32 mouse cellular contexts compared by ENCODE assay signal in the genomic region with DNA sequence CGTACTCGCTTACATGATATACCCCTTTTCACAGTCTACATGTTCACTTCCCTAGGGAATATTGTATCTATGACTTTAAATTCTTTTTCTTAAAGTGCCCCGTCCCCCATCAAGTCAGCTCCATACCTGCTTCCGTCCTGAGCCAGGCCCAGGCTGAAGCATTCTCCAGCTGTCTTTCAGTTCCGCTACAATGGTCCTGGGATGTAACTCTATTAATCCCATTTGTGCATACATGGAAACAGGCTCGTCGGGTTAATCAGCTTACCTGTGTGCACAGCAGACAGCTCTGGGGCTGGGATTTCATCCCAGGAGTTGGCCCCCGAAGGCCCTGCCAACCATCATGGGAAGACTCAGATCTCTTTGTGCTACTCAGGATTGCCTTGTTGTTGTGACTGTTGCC. TPM values are rescaled to one million over a fixed set of nuclear protein-coding genes. Genes with fewer than 3 reads are reported as not detected.
A peak's percentile ranks its signal among the peaks of the same experiment; 100 is the strongest.
DNase-seq lines count a peak whose midpoint lies in the region; ATAC-seq and TF ChIP-seq lines count a peak whose summit lies in the region.
"Had no signal": no experiment of that assay in that cellular context is flagged by ENCODE, and none has a peak within 500 bp of the region (broad histone marks: within the 10 kb centered on the region; RNA-seq: fewer than 3 reads in every experiment).

No protein-coding gene starts in this region.

- WGBS in heart, embryonic 13.5 days: 88% methylated on average over 8 of the region's 8 CpGs
- 85% methylated on average over 8 of the region's 8 CpGs for WGBS in lung, postnatal 0 days
- 85% methylated on average over 8 of the region's 8 CpGs for WGBS in lung, adult 2 months

- ATAC-seq in heart, embryonic 13.5 days (ENCODE audit: extremely low read depth, insufficient number of reproducible peaks, low FRiP score, low TSS enrichment): no peak
- ATAC-seq in lung, postnatal 0 days: no peak
- ATAC-seq: CD4-positive, CD25-positive, alpha-beta regulatory T cell, adult 4 months; forebrain, embryonic 15.5 days; hindbrain, embryonic 16.5 days; intestine, embryonic 15.5 days had no signal

- peaks cover 6% of the 10 kb centered on the region; the same call in 1 of the 2 replicates for H3K36me3 ChIP-seq in heart, embryonic 13.5 days
- no peaks in the 10 kb centered on the region for H3K36me3 ChIP-seq in lung, postnatal 0 days (ENCODE audit: insufficient read depth, low read length)
- H3K36me3 ChIP-seq: embryonic facial prominence, embryonic 12.5 days; forebrain, embryonic 12.5 days; forebrain, embryonic 15.5 days; hindbrain, embryonic 10.5 days; hindbrain, embryonic 13.5 days; intestine, embryonic 15.5 days had no signal

- DNase-seq in gastrocnemius, adult 2 months: no peak
- no peak for DNase-seq in gastrocnemius, postnatal 25 days
- no peak for DNase-seq in heart, postnatal 4 days
- DNase-seq in lung, postnatal 0 days (ENCODE audit: low spot score): no peak
- DNase-seq in lung, adult 2 months: no peak
- DNase-seq in B cell, adult 2 months: no peak
- DNase-seq: adrenal gland, adult 2 months; adrenal gland, postnatal 14 days; cerebellum, adult 18-20 months; cerebellum, adult 9-10 months; cerebellum, postnatal 14 days; gastrocnemius, postnatal 10 days; heart, postnatal 14 days; kidney, adult 11 months; kidney, adult 8-10 months had no signal

- no peak for TF ChIP-seq EP300 in lung, postnatal 0 days (IDR thresholded peaks at IDR 0.05)

- TF ChIP-seq CTCF in gastrocnemius, adult 2 months (IDR thresholded peaks at IDR 0.05): no peak
- TF ChIP-seq CTCF in lung, postnatal 0 days (IDR thresholded peaks at IDR 0.05): no peak
- no peak for TF ChIP-seq CTCF in lung, adult 2 months (IDR thresholded peaks at IDR 0.05; ENCODE audit: insufficient read depth, low read length)

- H3K4me3 ChIP-seq in gastrocnemius, adult 2 months: peak overlapping the region; percentile 66
- H3K4me3 ChIP-seq in heart, embryonic 13.5 days: no peak overlapping the region
- H3K4me3 ChIP-seq in lung, postnatal 0 days (ENCODE audit: low read depth, low read length): no peak overlapping the region
- no peak overlapping the region for H3K4me3 ChIP-seq in lung, adult 2 months (replicated peaks; ENCODE audit: extremely low read depth, low read depth, low read length)
- H3K4me3 ChIP-seq in brown adipose tissue, adult 24 weeks (ENCODE audit: insufficient read depth, low read depth, low read length): peak overlapping the region; percentile 66
- H3K4me3 ChIP-seq: embryonic facial prominence, embryonic 12.5 days; erythroblast, embryonic 14.5 days; forebrain, embryonic 12.5 days; forebrain, embryonic 15.5 days; hindbrain, embryonic 10.5 days; hindbrain, embryonic 13.5 days; intestine, embryonic 15.5 days had no signal

- H3K9ac ChIP-seq in heart, embryonic 13.5 days: no peak overlapping the region
- H3K9ac ChIP-seq in lung, postnatal 0 days (replicated peaks; ENCODE audit: low read depth): no peak overlapping the region
- H3K9ac ChIP-seq: embryonic facial prominence, embryonic 12.5 days; forebrain, embryonic 12.5 days; forebrain, embryonic 15.5 days; hindbrain, embryonic 13.5 days; intestine, embryonic 15.5 days had no signal

- H3K27me3 ChIP-seq in heart, embryonic 13.5 days (replicated peaks): no peaks in the 10 kb centered on the region
- H3K27me3 ChIP-seq in lung, postnatal 0 days (replicated peaks; ENCODE audit: insufficient read depth, low read length): no peaks in the 10 kb centered on the region
- H3K27me3 ChIP-seq: embryonic facial prominence, embryonic 12.5 days; forebrain, embryonic 12.5 days; forebrain, embryonic 15.5 days; hindbrain, embryonic 13.5 days; intestine, embryonic 15.5 days had no signal

- peaks cover 66% of the 10 kb centered on the region for H3K4me1 ChIP-seq in heart, embryonic 13.5 days
- H3K4me1 ChIP-seq in lung, postnatal 0 days (ENCODE audit: insufficient read depth, low read depth, low read length): peaks cover 8% of the 10 kb centered on the region
- H3K4me1 ChIP-seq in lung, adult 2 months (ENCODE audit: control insufficient read depth, insufficient read depth, low read length): peaks cover 13% of the 10 kb centered on the region; the same call in 1 of the 2 replicates
- peaks cover 37% of the 10 kb centered on the region for H3K4me1 ChIP-seq in brown adipose tissue, adult 24 weeks (ENCODE audit: control insufficient read depth, insufficient read depth, insufficient read length, low read length)
- H3K4me1 ChIP-seq: forebrain, embryonic 12.5 days; forebrain, embryonic 15.5 days had no signal

- 0 out of 2 replicates have a peak overlapping the region, but pooled peaks have one; percentile 65 for H3K4me2 ChIP-seq in heart, embryonic 13.5 days
- peak overlapping the region; percentile 46 for H3K4me2 ChIP-seq in lung, postnatal 0 days (replicated peaks; ENCODE audit: low read depth, low read length)
- H3K4me2 ChIP-seq: embryonic facial prominence, embryonic 12.5 days; forebrain, embryonic 12.5 days; forebrain, embryonic 15.5 days; hindbrain, embryonic 13.5 days; intestine, embryonic 15.5 days had no signal

- peak overlapping the region; percentile 88 for H3K27ac ChIP-seq in gastrocnemius, adult 2 months
- H3K27ac ChIP-seq in heart, embryonic 13.5 days (replicated peaks): no peak overlapping the region
- no peak overlapping the region for H3K27ac ChIP-seq in lung, postnatal 0 days (ENCODE audit: low read length)
- H3K27ac ChIP-seq in brown adipose tissue, adult 24 weeks (replicated peaks; ENCODE audit: low read depth, low read length): peak overlapping the region; percentile 93
- H3K27ac ChIP-seq: embryonic facial prominence, embryonic 12.5 days; forebrain, embryonic 12.5 days; forebrain, embryonic 15.5 days; hindbrain, embryonic 10.5 days; hindbrain, embryonic 13.5 days; intestine, embryonic 15.5 days had no signal

- no peaks in the 10 kb centered on the region for H3K9me3 ChIP-seq in heart, embryonic 13.5 days
- no peaks in the 10 kb centered on the region for H3K9me3 ChIP-seq in lung, postnatal 0 days (ENCODE audit: low read length)
- H3K9me3 ChIP-seq: embryonic facial prominence, embryonic 12.5 days; forebrain, embryonic 12.5 days; forebrain, embryonic 15.5 days; hindbrain, embryonic 10.5 days; hindbrain, embryonic 13.5 days; intestine, embryonic 15.5 days had no signal

- intact Hi-C loops in gastrocnemius, adult 2 months (cut with DNase I): no loop called here

- TF ChIP-seq POLR2A in lung, adult 2 months (IDR thresholded peaks at IDR 0.05; ENCODE audit: borderline replicate concordance, extremely low read depth, low read depth, low read length): no peak

RNA-seq across cellular contexts. Expression of a gene that starts 32.2 kb away (rescaled TPM):
- total RNA-seq in gastrocnemius, adult 2 months (2021): 10 to 100 TPM in 1 of 2 experiments, 1 to 10 TPM in 1; 6.3 to 11.2 TPM
- total RNA-seq in gastrocnemius, postnatal 25 days (2021): 10 to 100 TPM in 1 of 2 experiments, 1 to 10 TPM in 1; 8.7 to 10.2 TPM
- polyA plus RNA-seq in heart, embryonic 13.5 days (2015; fragmentation: Nextera tagmentation; extraction: Ambion mirVana): 30.9 and 32.5 TPM in 2 replicates
- 10 to 100 TPM; 21.5 to 22.3 TPM for total RNA-seq in heart, postnatal 4 days (2021)
- polyA plus RNA-seq in lung, postnatal 0 days (2015; fragmentation: Nextera tagmentation; extraction: Ambion mirVana): 21.8 and 25.6 TPM in 2 replicates
- polyA plus RNA-seq in lung, adult 2 months (2012; rRNA removed): 17.8 and 24.4 TPM in 2 replicates
- polyA plus RNA-seq in brown adipose tissue, adult 24 weeks (2012; ENCODE audit: insufficient read depth, insufficient read length, missing spikeins): 8.8 and 14.5 TPM in 2 replicates

RNA-seq across cellular contexts. Expression of a gene that starts 33.8 kb away (rescaled TPM):
- not detected for total RNA-seq in gastrocnemius, adult 2 months (2021)
- total RNA-seq in gastrocnemius, postnatal 25 days (2021): not detected
- polyA plus RNA-seq in heart, embryonic 13.5 days (2015; fragmentation: Nextera tagmentation; extraction: Ambion mirVana): not detected in 2 replicates
- not detected for total RNA-seq in heart, postnatal 4 days (2021)
- polyA plus RNA-seq in lung, postnatal 0 days (2015; fragmentation: Nextera tagmentation; extraction: Ambion mirVana): not detected in 2 replicates
- polyA plus RNA-seq in lung, adult 2 months (2012; rRNA removed): not detected in 2 replicates
- polyA plus RNA-seq in brown adipose tissue, adult 24 weeks (2012; ENCODE audit: insufficient read depth, insufficient read length, missing spikeins): not detected in 2 replicates
- total RNA-seq: adrenal gland, adult 2 months; adrenal gland, postnatal 14 days; adrenal gland, postnatal 4 days; gastrocnemius, postnatal 10 days; gastrocnemius, postnatal 4 days; heart, adult 18-20 months; heart, postnatal 14 days; MEL had no signal
- polyA plus RNA-seq: adrenal gland, adult 2 months; C2C12; CD4-positive, CD25-positive, alpha-beta regulatory T cell, adult 4 months; embryonic facial prominence, embryonic 12.5 days; erythroblast, embryonic 14.5 days; forebrain, embryonic 12.5 days; forebrain, embryonic 15.5 days; heart, embryonic 14.5 days; hindbrain, embryonic 10.5 days; hindbrain, embryonic 13.5 days; hindbrain, embryonic 16.5 days; intestine, embryonic 15.5 days had no signal

Comparison
In these comparisons a context has a peak if more than half of its experiments do, and no peak if none do; other contexts are left out.
1. H3K27ac ChIP-seq: peak in gastrocnemius, adult 2 months (single experiment) and brown adipose tissue, adult 24 weeks (single experiment); none in heart, embryonic 13.5 days (single experiment) and lung, postnatal 0 days (single experiment).
2. H3K4me3 ChIP-seq: peak in gastrocnemius, adult 2 months (single experiment) and brown adipose tissue, adult 24 weeks (single experiment); none in heart, embryonic 13.5 days (single experiment), lung, postnatal 0 days (single experiment) and lung, adult 2 months (single experiment).